Mouse (Mus musculus): ENCODE data around the gene Acat3.
"Not testable (repeated sequence)": the region's sequence is repeated elsewhere in the genome, so short reads cannot be mapped to it uniquely, and the experiment has no call there.

Acat3 gene

DNA sequence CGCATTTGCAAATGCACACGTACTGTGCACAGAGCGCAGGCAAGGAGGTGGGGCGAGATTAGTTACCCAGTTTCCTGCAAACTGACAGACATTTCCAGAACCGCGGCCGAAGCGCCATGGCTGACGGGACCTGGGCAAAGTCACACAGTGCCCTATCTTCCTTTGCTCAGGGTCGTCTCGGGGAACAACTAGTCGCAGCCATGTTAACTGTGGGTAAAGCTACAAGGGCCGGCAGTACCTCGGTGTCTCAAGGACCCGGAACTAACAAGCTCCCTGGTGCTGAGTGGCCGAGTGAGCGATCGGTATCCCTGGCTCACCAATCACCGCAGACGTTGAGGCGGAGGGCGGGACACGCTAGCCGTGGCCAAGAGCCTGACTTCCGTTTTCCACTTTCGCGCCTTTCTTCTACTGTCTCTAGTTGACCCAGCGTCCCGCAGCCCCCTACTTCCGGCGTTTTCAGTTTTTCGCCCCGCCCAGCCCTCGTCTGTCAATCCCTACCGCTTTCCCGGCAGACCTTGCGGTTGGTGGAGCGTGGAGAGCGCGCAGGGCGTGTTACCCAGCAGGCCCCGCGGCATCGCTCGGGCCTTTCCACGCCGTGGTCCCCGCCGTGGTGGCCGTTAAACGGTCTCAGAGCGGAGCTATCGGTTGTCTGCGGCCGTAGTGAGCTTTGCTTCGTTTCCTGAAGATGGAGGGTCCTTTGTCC is 24.4 kb downstream of the Acat3 start, which contains the start of gene Mrpl18:
Gene Mrpl18 (minus strand): TSS at position 465 of the 703 bp plus-strand sequence.
- peak; percentile 99 for DNase-seq

- no peak for DNase-seq
Observed at GRCm38 (mm10) chr17:12915488-12915880, 24.9 kb downstream of the Acat3 start, which contains the start of gene Tcp1. Tcp1 (plus strand) TSS chr17:12915701.

- no peak for DNase-seq
Observed at GRCm38 (mm10) chr17:12910391-12910790, 30.0 kb downstream of the Acat3 start.

DNA sequence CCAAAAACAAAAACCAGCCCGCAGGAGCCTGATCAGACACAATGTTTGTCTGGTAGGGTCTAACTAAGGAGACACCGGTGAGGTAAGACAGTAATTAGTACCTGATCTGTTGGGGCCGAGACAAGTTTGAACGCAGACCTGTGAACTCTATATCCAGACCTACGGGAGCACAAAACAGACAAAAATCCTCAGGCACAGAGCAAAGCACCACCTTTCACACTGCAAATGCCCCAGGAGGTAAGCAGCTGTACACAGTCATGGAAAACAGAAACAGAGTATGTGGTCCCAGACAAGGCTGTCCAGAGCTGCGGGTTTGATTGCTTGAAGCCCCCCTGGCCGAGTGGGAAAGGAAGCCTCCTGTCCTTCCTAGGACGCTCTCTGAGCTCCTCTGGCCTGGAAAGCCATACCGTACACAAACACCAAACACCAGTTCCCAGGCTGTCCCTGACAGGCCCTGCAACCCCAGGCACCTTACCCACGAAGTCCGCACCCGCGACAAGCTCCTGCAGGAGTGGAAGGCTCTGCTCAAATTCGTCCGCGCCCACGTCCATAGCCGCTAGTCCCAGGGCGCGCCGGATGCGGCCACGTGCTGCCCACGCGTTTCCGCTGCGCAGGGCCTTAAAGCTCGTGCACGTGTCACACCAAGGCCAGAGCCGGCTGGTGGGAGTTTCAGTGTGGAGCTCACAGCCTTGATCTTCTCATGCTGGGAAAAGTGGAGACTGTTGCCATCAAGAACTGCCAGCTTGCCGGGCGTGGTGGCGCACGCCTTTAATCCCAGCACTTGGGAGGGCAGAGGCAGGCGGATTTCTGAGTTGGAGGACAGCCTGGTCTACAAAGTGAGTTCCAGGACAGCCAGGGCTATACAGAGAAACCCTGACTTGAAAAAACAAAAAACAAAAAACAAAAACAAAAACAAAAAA is 30.8 kb downstream of the Acat3 start, which contains the start of gene Pnldc1:
Gene Pnldc1 (minus strand): TSS at position 870 of the 920 bp plus-strand sequence.
- no peak for DNase-seq

DNA sequence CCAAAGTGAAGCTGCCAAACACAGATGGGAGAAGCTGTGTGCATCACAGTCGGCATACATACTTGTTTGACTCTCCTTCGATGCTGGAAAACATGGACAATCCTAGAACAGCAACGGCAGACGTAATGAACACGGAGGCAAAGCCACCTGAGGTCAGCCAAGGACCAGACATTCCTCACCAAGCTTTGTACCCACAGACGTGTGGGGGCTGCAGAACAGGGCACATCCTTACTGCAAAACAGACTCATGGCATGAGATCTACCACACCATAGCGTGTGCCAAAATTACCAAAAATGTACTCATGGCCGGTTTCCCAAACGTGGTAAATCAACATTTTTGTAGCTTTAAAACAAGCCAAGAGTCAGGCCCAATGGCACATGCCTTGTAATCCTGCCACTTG is 34.0 kb downstream of the Acat3 start:
- no peak for DNase-seq

- no peak for DNase-seq
Observed at GRCm38 (mm10) chr17:12905810-12906209, 34.6 kb downstream of the Acat3 start.

DNA sequence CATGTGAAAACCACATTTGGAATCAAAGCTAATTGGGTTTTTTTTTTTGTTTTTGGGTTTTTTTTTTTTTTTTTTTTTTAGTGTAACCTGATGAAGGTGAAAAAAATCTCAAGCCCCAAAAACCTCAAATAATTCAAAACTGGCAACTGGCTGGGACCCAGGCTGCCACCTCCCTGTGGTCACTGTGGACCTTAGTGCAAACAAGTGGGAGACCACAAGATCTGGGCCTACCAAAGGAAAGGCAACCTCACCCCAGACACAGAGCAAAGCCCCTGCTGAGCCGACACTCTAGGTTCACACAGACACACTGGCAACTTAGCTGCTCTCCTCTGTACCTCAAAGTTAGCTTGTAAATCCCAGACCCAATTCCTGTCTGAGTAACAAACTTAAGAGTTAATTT is 36.1 kb downstream of the Acat3 start:
- no peak for DNase-seq

GRCm38 (mm10) chr17:12903372-12904333 is 36.7 kb downstream of the Acat3 start:
- DNase-seq: no peak

- DNase-seq: no peak
Observed at GRCm38 (mm10) chr17:12902291-12902690, 38.1 kb downstream of the Acat3 start.

- DNase-seq: not testable (repeated sequence)
Observed at GRCm38 (mm10) chr17:12898607-12899006, 41.8 kb downstream of the Acat3 start.

GRCm38 (mm10) chr17:12897674-12898073 is 42.7 kb downstream of the Acat3 start:
- no peak for DNase-seq

DNA sequence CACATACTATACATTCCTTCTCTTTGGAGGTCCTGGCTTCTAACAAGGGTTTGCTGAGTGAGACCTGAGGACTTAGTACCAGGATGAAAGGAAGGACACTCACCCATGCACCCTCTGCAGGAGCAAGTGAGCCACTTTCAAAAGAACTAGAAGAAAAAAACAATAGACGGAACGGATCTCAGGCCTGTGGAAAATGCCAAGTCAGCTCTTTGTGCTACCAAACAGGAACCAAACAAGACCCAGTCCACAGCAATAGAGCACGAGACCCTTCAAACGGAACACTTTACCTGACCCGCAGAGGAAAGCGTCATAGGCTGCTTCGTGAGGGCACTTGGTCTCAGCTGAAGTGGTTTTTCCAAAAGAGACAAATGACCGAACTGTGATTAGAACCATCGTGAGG is 48.4 kb downstream of the Acat3 start:
- no peak for DNase-seq

GRCm38 (mm10) chr17:12891054-12891453 is 49.3 kb downstream of the Acat3 start:
- DNase-seq: no peak

GRCm38 (mm10) chr17:12887021-12887775 is 53.2 kb downstream of the Acat3 start:
- no peak for DNase-seq

DNA sequence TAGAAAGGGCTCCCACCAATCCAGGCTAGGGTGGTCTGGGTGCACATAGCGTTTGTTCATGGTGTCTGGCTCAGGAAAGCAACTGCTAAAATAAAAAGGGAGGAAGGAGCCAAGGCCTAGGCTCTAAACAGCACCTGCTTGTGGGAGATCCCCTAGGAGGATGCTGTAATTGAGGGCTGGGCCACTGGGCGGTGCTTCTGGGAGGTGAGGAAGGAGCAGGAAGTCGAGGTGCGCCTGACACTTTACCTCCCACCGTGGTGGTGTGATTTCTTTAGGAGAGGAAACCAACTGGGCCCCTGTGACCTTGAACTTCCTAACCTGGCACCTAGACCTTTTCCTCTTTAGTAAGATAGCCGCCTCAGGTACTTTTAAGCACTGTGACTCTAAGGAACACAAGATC is 53.8 kb downstream of the Acat3 start:
- no peak for DNase-seq

GRCm38 (mm10) chr17:12881216-12881615 is 59.2 kb downstream of the Acat3 start:
- no peak for DNase-seq

DNA sequence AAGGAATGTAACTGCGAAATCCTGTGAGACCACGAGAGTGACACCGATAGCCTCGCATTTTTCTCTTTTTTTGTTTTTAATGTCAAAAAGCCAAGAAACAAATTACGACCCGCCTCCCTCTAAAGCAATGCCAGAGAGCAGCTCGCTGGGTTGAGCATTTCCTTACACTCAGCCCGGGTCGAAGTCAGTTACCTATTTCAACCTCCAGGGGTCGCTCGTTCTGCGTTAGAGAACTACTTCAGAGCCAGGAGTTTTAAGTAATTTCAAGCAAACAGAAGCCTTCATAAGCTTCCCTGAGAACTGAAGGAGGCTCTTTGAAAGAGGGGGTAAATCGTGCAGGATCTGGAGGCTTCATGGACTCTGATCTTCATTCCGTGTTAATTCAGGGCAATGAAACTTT is 60.2 kb downstream of the Acat3 start:
- peak; percentile 67 for DNase-seq

GRCm38 (mm10) chr17:12875734-12876133 is 64.7 kb downstream of the Acat3 start, which contains the start of gene Mrgprh:
Mrgprh (plus strand) TSS chr17:12876034.
- DNase-seq: no peak

Data from cerebellum, adult 11-12 months (tissue).